Mouse (Mus musculus) megakaryocyte, embryonic 14.5 days (primary cell): ENCODE measurements around the gene Smok3a.

Experiments used
- FLI1 ChIP-seq: IDR thresholded peaks from 2 replicates; pipeline ENCODE4 v1.6.1; 2012; ENCODE audit warnings: low read length, inconsistent platforms, mixed read lengths
- GATA1 ChIP-seq: IDR thresholded peaks from 3 replicates; pipeline ENCODE4 v1.6.1; 2012; ENCODE audit warnings: mixed read lengths, low read length, inconsistent platforms, borderline replicate concordance

- no peak for TF ChIP-seq GATA1
- TF ChIP-seq FLI1: no peak
These were observed 55.1 kb downstream of the Smok3a start for GRCm38 (mm10) chr5:138076148-138076547.
